Mouse (Mus musculus) heart, embryonic 10.5 days (tissue): ENCODE results near the gene Tfdp1. TPM values are rescaled to one million over a fixed set of nuclear protein-coding genes. Genes with fewer than 3 reads are reported as not detected.

Experiments used
- DNase-seq: peaks from one replicate; pipeline ENCODE4 v3.0.0-alpha.2; 2017; ENCODE audit warnings: low spot score
- H3K27ac ChIP-seq: fragments of 300-500 bp; sonication (generic); 2 replicates; pipeline ENCODE4 v1.5.1; 2016; ENCODE audit warnings: mild to moderate bottlenecking
- H3K27me3 ChIP-seq: fragments of 300-500 bp; sonication (generic); 2 replicates; pipeline ENCODE4 v1.6.1; 2016; ENCODE audit warnings: mild to moderate bottlenecking; ENCODE audit not compliant: poor library complexity, insufficient read depth, severe bottlenecking
- H3K36me3 ChIP-seq: fragments of 300-500 bp; sonication (generic); 2 replicates; pipeline ENCODE4 v1.6.1; 2016; ENCODE audit warnings: mild to moderate bottlenecking, moderate library complexity
- H3K4me1 ChIP-seq: fragments of 300-500 bp; sonication (generic); 2 replicates; pipeline ENCODE4 v1.6.1; 2016; ENCODE audit warnings: mild to moderate bottlenecking
- H3K4me3 ChIP-seq: fragments of 300-500 bp; sonication (generic); 2 replicates; pipeline ENCODE4 v1.5.1; 2016; ENCODE audit warnings: mild to moderate bottlenecking, moderate library complexity
- H3K9me3 ChIP-seq: fragments of 300-500 bp; sonication (generic); 2 replicates; pipeline ENCODE4 v1.6.1; 2016; ENCODE audit warnings: mild to moderate bottlenecking, moderate library complexity
- WGBS: fragments of 180-500 bp; shearing (Covaris S2); methylation state at CpG from one replicate; pipeline ENCODE4 v1.1.7; 2016; 5-methylcytosine and 5-hydroxymethylcytosine counted together
- polyA plus RNA-seq: library from polyadenylated mRNA; unstranded; fragments of >200 nt; fragmentation: Nextera tagmentation; extraction: Ambion mirVana; gene quantifications from 2 replicates; pipeline ENCODE4 v1.2.1, GENCODE M21; 2016

Gene Tfdp1
- polyA plus RNA-seq, 1 experiment from 2014 or later = 144 TPM

DNA sequence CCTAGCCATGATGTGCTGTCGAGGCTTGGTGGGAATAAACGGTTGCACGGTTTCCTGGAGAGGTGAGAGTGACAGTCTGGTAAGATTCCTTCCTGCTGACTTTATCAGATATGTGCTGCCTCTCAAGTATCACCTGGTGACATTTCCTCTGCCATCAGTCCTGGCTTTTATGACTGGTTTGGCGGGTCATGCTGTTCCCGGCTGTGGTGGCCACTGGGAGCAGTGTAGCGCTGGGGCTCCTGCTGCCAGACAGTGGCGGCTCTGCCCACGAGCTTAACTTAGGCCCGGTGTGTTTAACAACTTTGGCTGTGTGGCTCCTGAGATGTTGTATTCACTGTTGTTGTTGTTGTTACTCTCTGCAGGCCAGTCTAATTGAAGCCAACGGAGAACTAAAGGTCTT is 18.1 kb downstream of the Tfdp1 start:
- Histone ChIP-seq H3K27me3 (no peaks in the 10 kb centered on the region), H3K9me3 (no peaks in the 10 kb centered on the region), H3K4me3 (no peak overlapping the region), H3K4me1 (peaks cover 35% of the 10 kb centered on the region), H3K36me3 (peaks cover 99% of the 10 kb centered on the region), H3K27ac (no peak overlapping the region)
- DNase-seq = no peak
- WGBS = 85% methylated on average over 10 of the region's 10 CpGs

DNA sequence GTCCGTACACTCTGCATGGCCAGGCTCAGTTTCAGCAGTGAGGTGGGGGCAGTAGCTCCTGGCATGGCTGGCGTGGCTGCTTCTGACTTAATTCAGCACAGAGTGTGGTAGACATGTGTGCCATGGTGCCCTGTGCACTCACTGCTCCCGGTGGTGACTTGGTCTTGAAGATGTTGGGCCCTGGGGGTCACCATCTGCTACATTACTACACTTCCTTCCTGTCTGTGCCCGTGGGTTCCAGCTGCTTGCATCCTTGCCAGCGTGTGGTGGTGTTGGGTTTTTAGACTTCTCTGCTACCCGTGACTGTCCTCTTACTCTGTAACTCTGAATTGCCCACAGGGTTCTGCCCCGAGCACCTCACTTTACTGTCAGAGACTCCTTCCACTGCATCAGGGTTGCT is 21.7 kb downstream of the Tfdp1 start:
- no peak overlapping the region for H3K27ac ChIP-seq
- DNase-seq = no peak
- peaks cover 9% of the 10 kb centered on the region; the same call in 1 of the 2 replicates for H3K4me1 ChIP-seq
- no peak overlapping the region for H3K4me3 ChIP-seq
- H3K27me3 ChIP-seq = no peaks in the 10 kb centered on the region
- H3K9me3 ChIP-seq = no peaks in the 10 kb centered on the region
- whole genome bisulfite sequencing = 93% methylated on average over 7 of the region's 7 CpGs
- peaks cover 94% of the 10 kb centered on the region for H3K36me3 ChIP-seq

DNA sequence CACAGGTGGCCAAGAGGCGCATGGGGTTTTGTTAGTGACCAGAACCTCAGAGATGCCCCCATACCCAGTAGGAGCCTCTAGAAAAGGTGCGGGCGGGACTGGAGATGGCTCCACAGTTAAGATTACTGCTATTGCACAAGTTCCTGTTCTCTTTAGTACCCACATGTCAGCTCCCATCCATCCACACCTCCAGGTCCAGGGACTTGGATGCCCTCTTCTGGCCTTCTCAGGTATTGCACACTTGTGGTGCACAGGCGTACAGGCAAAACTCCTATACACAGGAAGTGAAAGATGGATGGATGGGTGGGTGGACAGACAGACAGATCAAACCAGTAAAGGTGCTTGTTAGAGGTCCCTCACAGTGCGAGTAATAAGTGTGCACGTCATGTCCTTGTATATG is 23.3 kb downstream of the Tfdp1 start:
- Histone ChIP-seq H3K27ac (no peak overlapping the region), H3K4me1 (no peaks in the 10 kb centered on the region), H3K27me3 (no peaks in the 10 kb centered on the region), H3K36me3 (peaks cover 94% of the 10 kb centered on the region), H3K4me3 (no peak overlapping the region), H3K9me3 (no peaks in the 10 kb centered on the region)
- WGBS = 97% methylated on average over 6 of the region's 6 CpGs
- no peak for DNase-seq

DNA sequence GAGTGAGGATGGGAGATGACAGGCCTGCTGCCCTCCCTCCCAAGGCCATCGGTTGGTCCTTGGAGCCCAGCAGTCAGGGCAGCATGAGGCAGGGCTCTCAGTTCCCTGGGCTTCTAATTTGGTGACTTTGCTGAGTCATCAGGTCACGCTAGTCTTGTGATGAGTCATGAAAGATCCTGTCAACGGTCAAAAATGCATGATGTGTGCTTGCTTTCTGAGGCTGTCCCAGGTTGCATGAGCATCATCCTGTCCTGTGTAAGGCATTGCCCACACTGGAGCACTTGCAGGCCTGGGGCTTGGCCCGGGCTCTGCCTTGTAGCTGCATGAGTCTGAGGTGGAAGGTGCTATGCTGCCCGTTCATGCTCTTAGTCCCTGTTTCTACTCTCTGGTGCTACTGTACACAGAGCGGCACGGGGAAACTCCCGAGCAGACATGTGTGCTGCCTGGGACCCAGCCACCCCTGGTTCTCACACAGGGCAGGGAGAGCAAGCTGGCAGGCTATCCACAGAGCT is 34.7 kb downstream of the Tfdp1 start:
- Histone ChIP-seq H3K4me3 (no peak overlapping the region), H3K9me3 (no peaks in the 10 kb centered on the region), H3K4me1 (no peaks in the 10 kb centered on the region), H3K27ac (no peak overlapping the region), H3K27me3 (no peaks in the 10 kb centered on the region), H3K36me3 (peaks cover 91% of the 10 kb centered on the region)
- no peak for DNase-seq
- 86% methylated on average over 8 of the region's 8 CpGs for WGBS

DNA sequence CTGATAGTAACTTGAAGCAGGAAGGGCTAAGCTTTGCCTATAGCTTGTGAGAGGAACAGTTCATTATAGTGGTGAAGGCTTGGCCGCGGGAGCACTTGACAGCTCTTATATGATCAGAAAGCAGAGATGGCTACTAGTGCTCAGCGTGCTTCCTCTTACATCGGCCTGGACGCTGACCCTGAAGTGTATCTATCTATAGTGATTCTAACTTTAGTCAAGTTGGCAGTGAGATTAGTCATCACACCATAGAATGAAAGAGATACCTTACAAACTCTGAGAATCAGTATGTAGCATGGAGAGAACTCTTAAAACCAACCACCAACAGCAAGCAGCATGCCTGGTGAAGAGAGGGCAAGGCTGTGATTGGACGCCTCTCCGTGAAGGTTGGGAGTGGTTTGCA is 43.1 kb downstream of the Tfdp1 start:
- WGBS = 68% methylated on average over 7 of the region's 7 CpGs
- no peaks in the 10 kb centered on the region for H3K4me1 ChIP-seq
- H3K9me3 ChIP-seq = no peaks in the 10 kb centered on the region
- H3K36me3 ChIP-seq = peaks cover 30% of the 10 kb centered on the region
- no peak overlapping the region for H3K27ac ChIP-seq
- no peaks in the 10 kb centered on the region for H3K27me3 ChIP-seq
- DNase-seq = no peak
- H3K4me3 ChIP-seq = no peak overlapping the region

DNA sequence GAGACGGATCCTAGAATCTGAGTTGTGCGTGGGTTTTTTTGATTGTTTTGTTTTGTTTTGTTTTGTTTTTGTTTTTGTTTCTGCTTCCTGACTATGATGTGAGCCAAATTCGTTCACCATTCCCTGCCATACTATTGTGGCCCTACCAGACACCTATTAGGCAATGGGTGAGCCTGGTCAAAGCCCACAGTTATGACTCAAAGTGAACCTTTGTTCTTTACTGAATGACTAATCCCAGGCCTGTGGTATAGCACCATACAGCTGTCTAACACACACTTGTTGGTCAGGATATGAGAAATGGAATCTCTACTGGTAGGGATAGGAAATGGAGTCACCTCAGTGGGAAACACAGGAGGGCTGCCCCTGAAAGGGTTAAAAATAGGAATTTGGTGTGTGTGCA is 44.0 kb downstream of the Tfdp1 start:
- H3K4me3 ChIP-seq = no peak overlapping the region
- 87% methylated on average over 3 of the region's 3 CpGs for WGBS

DNA sequence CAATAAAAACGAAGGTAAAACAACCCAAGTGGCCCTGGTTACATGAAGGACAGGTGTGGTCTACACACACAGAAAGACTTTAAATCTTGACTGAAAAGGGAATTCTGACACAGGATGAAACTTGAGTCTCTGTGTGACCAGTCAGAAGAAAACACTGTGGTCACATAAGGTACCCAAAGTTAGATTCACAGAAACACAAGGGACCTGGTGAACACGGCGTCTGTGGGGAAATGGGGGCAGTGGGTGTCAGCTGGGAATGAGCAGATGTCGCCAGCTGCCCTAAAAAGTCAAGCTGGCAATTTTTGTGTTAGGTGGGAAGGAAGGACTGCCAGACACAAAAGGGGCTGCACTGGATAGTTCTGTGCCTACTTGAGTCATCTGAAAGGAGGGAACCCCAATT is 44.4 kb downstream of the Tfdp1 start:
- Histone ChIP-seq H3K27ac (no peak overlapping the region), H3K27me3 (no peaks in the 10 kb centered on the region), H3K4me1 (no peaks in the 10 kb centered on the region), H3K36me3 (peaks cover 21% of the 10 kb centered on the region), H3K4me3 (no peak overlapping the region), H3K9me3 (no peaks in the 10 kb centered on the region)
- 95% methylated on average over 4 of the region's 4 CpGs for WGBS
- no peak for DNase-seq

More for the DNA sequence above, 44.0 kb downstream of the Tfdp1 start:
- no peak for DNase-seq
- Histone ChIP-seq H3K9me3 (no peaks in the 10 kb centered on the region), H3K27ac (no peak overlapping the region), H3K36me3 (peaks cover 23% of the 10 kb centered on the region), H3K4me1 (no peaks in the 10 kb centered on the region), H3K27me3 (no peaks in the 10 kb centered on the region)

DNA sequence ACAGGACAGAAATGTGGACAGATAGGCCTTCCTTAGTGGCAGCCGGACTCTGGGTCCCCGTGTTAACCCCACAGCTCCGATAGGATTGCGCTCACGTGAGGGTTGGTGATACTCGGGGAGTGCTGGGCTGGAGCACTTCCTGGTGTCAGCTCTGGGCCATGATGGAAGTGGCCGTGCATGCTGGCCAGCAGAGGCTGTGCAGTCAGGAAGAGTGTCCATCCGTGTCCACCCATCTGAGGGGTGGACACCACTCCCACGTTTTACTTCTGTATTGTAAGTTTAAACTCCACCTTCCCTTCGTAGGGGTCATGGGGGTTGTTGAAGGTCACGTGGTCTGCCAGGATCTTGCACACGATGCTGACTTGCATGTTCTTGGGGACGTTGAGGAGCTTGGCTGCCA is 47.8 kb downstream of the Tfdp1 start:
- Histone ChIP-seq H3K9me3 (no peaks in the 10 kb centered on the region), H3K36me3 (no peaks in the 10 kb centered on the region), H3K27me3 (no peaks in the 10 kb centered on the region), H3K27ac (no peak overlapping the region), H3K4me1 (no peaks in the 10 kb centered on the region), H3K4me3 (no peak overlapping the region)
- DNase-seq = no peak
- WGBS = 77% methylated on average over 13 of the region's 13 CpGs

DNA sequence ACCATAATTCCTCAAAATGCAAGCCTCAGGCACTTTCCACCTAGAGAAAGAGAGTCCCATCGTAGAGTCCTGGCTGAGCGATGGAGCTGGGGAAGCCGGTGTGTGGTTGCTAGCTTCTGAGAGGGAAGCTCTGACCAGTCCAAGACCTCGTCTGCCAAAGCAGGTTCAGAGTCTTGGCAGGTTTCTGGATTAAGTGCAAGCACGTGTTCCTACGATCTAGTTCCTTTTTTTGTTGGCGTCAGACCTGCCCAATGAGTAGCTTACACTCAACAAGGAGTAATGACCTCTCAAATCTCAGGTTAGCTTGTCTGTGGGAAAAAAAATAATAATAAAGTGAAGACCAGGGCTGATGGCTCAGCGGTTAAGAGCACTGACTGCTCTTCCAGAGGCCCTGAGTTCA is 49.2 kb downstream of the Tfdp1 start:
- H3K4me3 ChIP-seq = no peak overlapping the region
- no peaks in the 10 kb centered on the region for H3K36me3 ChIP-seq
- H3K4me1 ChIP-seq = no peaks in the 10 kb centered on the region
- H3K9me3 ChIP-seq = no peaks in the 10 kb centered on the region
- H3K27ac ChIP-seq = no peak overlapping the region
- DNase-seq = no peak
- 80% methylated on average over 8 of the region's 8 CpGs for WGBS
- H3K27me3 ChIP-seq = no peaks in the 10 kb centered on the region

DNA sequence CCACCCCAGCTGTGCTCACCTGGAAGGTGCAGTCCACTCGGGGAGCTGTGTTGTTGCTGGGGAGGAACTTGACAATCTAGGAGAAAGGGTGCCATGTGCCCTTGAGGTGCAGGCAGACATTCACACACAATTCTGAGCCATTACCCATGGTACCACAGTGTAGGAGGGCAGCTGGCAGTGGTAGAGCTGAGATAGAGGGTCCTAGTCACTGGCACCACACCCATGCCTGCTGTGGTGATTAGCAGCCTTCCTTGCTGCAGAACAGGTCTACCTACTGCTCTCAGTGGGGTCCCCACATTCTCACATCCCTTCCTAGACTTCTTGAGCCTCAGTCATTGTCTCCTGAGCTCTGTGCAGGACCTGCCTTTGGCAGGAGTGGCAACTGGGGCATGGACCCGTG is 50.2 kb downstream of the Tfdp1 start:
- 80% methylated on average over 2 of the region's 2 CpGs for WGBS
- DNase-seq = no peak
- no peak overlapping the region for H3K4me3 ChIP-seq
- no peaks in the 10 kb centered on the region for H3K36me3 ChIP-seq
- no peak overlapping the region for H3K27ac ChIP-seq
- H3K27me3 ChIP-seq = no peaks in the 10 kb centered on the region
- H3K4me1 ChIP-seq = no peaks in the 10 kb centered on the region
- no peaks in the 10 kb centered on the region for H3K9me3 ChIP-seq

DNA sequence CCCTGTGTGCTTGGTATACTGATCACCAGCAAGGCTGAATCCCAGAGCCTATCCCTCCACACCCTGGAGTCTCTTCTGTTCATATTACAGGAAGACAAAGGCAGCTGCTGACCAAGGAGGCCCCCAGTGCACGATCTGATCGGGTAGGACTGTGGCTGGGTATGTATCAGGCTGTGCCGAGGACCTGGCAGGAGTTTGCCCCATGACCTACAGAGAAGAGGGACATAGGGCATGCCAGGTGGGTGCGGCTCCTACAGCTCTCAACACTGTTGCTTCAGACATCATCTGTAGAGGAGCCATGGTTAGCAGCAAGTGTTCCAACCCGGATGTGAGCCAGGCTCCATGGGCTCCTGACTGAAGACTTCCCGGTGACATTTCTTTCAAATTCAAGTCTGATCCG is 55.3 kb downstream of the Tfdp1 start:
- H3K4me3 ChIP-seq = no peak overlapping the region
- DNase-seq = no peak
- H3K9me3 ChIP-seq = no peaks in the 10 kb centered on the region
- WGBS = 84% methylated on average over 7 of the region's 7 CpGs
- no peaks in the 10 kb centered on the region for H3K4me1 ChIP-seq
- H3K27me3 ChIP-seq = no peaks in the 10 kb centered on the region
- H3K36me3 ChIP-seq = no peaks in the 10 kb centered on the region
- H3K27ac ChIP-seq = no peak overlapping the region

DNA sequence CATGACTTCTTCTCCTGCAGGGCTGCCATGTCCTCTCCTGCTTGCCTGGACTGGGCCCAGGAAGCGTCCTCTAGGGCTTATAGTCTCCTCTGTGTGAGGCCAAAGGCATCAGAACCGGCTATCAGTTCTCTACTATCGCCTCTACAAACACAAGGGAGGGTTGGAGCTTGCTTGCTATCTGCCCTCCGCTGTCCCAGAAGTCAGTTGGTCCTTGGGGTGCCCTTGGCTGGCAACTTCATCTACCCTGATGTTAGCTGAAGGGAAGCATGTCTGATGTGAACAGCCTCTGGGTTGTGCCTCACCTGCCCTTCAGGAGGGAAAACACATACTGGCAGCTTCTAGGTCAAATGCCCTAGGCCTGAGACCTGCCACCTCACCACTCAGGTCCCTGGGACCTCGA is 58.2 kb downstream of the Tfdp1 start, which contains the start of gene Atp4b:
Atp4b (minus strand) TSS at position 101 of the 400 bp plus-strand sequence.
- no peak within 1 kb of the TSS for H3K4me3 ChIP-seq
- no peaks in the 10 kb centered on the region for H3K9me3 ChIP-seq
- DNase-seq = no peak
- no peaks in the 10 kb centered on the region for H3K4me1 ChIP-seq
- WGBS = 72% methylated on average over 5 of the region's 5 CpGs
- H3K36me3 ChIP-seq = no peaks in the 10 kb centered on the region
- no peaks in the 10 kb centered on the region for H3K27me3 ChIP-seq
- no peak within 1 kb of the TSS for H3K27ac ChIP-seq

DNA sequence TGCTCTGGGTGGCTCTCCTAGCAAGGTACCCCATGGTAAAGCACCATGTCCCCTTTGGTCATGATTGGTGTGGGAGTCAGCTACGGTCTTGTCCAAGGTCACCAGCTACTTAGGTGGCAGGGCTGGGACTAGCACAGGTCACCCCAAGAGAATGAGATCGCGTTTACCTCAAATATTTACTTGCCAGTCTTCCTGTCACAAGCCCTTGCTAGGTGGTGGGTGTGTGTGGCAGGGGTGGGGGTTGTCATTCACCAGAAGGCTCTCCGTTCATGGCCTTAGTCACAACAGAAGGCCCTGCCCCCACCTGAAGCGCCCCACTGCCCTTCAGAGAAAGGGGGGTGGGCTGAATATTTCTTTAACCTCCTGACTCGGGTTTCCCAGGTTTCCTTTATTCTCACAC is 65.0 kb downstream of the Tfdp1 start:
- no peak for DNase-seq
- no peaks in the 10 kb centered on the region for H3K27me3 ChIP-seq
- no peaks in the 10 kb centered on the region for H3K4me1 ChIP-seq
- H3K36me3 ChIP-seq = 0 out of 2 replicates have a peak, but pooled peaks cover 2% of the 10 kb centered on the region
- no peak overlapping the region for H3K4me3 ChIP-seq
- WGBS = 69% methylated on average over 6 of the region's 6 CpGs
- no peak overlapping the region for H3K27ac ChIP-seq
- H3K9me3 ChIP-seq = no peaks in the 10 kb centered on the region

DNA sequence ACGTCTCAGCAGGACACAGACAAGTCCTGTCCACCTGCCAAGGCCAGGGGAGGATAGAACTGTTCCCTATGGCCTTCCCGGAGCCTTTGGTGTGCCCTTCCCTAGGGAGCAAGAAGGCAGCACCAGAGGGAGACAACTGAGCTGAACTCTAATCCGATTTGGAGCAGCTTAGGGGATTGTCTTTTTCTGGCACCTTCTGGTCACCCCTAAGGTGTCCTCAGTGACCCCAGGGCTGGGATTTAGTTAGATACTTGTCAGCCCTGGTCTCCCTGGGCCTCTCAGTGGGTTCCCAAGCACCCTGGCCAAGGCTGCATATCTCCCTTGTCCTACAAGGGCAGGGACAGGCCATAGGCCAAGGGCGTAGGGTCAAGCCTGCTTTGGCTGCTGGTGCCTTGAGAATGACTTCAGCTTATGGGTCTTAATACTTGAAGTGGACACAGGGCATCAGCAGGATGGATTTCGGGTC is 66.1 kb downstream of the Tfdp1 start, which contains the start of gene Grk1:
Grk1 (plus strand) TSS at position 416 of the 466 bp plus-strand sequence.
- Histone ChIP-seq H3K9me3 (no peaks in the 10 kb centered on the region), H3K36me3 (0 out of 2 replicates have a peak, but pooled peaks cover 2% of the 10 kb centered on the region), H3K4me1 (no peaks in the 10 kb centered on the region), H3K4me3 (no peak within 1 kb of the TSS), H3K27ac (no peak within 1 kb of the TSS), H3K27me3 (no peaks in the 10 kb centered on the region)
- no peak for DNase-seq
- 83% methylated on average over 5 of the region's 5 CpGs for WGBS
